Mouse (Mus musculus): ENCODE data around the gene Ambn. TPM values are rescaled to one million over a fixed set of nuclear protein-coding genes. Genes with fewer than 3 reads are reported as not detected.

Gene Ambn
- polyA plus RNA-seq, 1 experiment from 2014 or later = not detected

- no peak overlapping the region for H3K4me2 ChIP-seq (replicated peaks)
- WGBS = 95% methylated on average over 3 of the region's 3 CpGs
- H3K36me3 ChIP-seq (replicated peaks; ENCODE audit: control insufficient read depth, insufficient read depth) = no peaks in the 10 kb centered on the region
- no peak overlapping the region for H3K27ac ChIP-seq
- H3K9ac ChIP-seq = no peak overlapping the region
- H3K4me3 ChIP-seq (replicated peaks; ENCODE audit: low read length) = no peak overlapping the region
- H3K9me3 ChIP-seq (ENCODE audit: control insufficient read depth, low read length) = no peaks in the 10 kb centered on the region
- H3K27me3 ChIP-seq (ENCODE audit: control insufficient read depth, insufficient read depth, low read length) = no peaks in the 10 kb centered on the region
- ATAC-seq (ENCODE audit: low FRiP score) = no peak
- H3K4me1 ChIP-seq (replicated peaks; ENCODE audit: control insufficient read depth, insufficient read depth, low read length) = no peaks in the 10 kb centered on the region
- no peak for DNase-seq (ENCODE audit: low spot score)
Observed at GRCm38 (mm10) chr5:88499781-88500180, 44.0 kb downstream of the Ambn start.

GRCm38 (mm10) chr5:88508555-88508954 is 52.8 kb downstream of the Ambn start:
- Histone ChIP-seq H3K4me1 (replicated peaks; ENCODE audit: control insufficient read depth, insufficient read depth, low read length) (no peaks in the 10 kb centered on the region), H3K36me3 (replicated peaks; ENCODE audit: control insufficient read depth, insufficient read depth) (no peaks in the 10 kb centered on the region), H3K9ac (no peak overlapping the region), H3K4me2 (replicated peaks) (no peak overlapping the region), H3K4me3 (replicated peaks; ENCODE audit: low read length) (no peak overlapping the region), H3K9me3 (ENCODE audit: control insufficient read depth, low read length) (no peaks in the 10 kb centered on the region), H3K27ac (no peak overlapping the region), H3K27me3 (ENCODE audit: control insufficient read depth, insufficient read depth, low read length) (no peaks in the 10 kb centered on the region)
- DNase-seq (ENCODE audit: low spot score) (no peak), ATAC-seq (ENCODE audit: low FRiP score) (no peak)
- WGBS = 59% methylated on average over 1 of the region's 1 CpGs

- no peaks in the 10 kb centered on the region for H3K4me1 ChIP-seq (replicated peaks; ENCODE audit: control insufficient read depth, insufficient read depth, low read length)
- no peaks in the 10 kb centered on the region for H3K27me3 ChIP-seq (ENCODE audit: control insufficient read depth, insufficient read depth, low read length)
- no peak for DNase-seq (ENCODE audit: low spot score)
- H3K27ac ChIP-seq = no peak overlapping the region
- H3K9me3 ChIP-seq (ENCODE audit: control insufficient read depth, low read length) = no peaks in the 10 kb centered on the region
- no peak overlapping the region for H3K4me2 ChIP-seq (replicated peaks)
- H3K9ac ChIP-seq = no peak overlapping the region
- WGBS = 96% methylated on average over 1 of the region's 1 CpGs
- H3K4me3 ChIP-seq (replicated peaks; ENCODE audit: low read length) = no peak overlapping the region
- no peak for ATAC-seq (ENCODE audit: low FRiP score)
- no peaks in the 10 kb centered on the region for H3K36me3 ChIP-seq (replicated peaks; ENCODE audit: control insufficient read depth, insufficient read depth)
Observed at GRCm38 (mm10) chr5:88508990-88509389, 53.2 kb downstream of the Ambn start.

Other genes with a start within 250 kb of the Ambn start
- gene Gm7714, start 187.1 kb upstream of the Ambn start, polyA plus RNA-seq (2014; fragmentation: Nextera tagmentation; extraction: Ambion mirVana) = not detected in 2 replicates
- not detected in 2 replicates for gene Prol1, start 138.7 kb upstream of the Ambn start, polyA plus RNA-seq (2014; fragmentation: Nextera tagmentation; extraction: Ambion mirVana)
- not detected in 2 replicates for gene Amtn, start 79.9 kb upstream of the Ambn start, polyA plus RNA-seq (2014; fragmentation: Nextera tagmentation; extraction: Ambion mirVana)
- gene Enam, start 32.0 kb downstream of the Ambn start, polyA plus RNA-seq (2014; fragmentation: Nextera tagmentation; extraction: Ambion mirVana) = not detected in 2 replicates
- gene Jchain, start 71.9 kb downstream of the Ambn start, polyA plus RNA-seq (2014; fragmentation: Nextera tagmentation; extraction: Ambion mirVana) = 0.23 and 0.26 TPM in 2 replicates
- 35.6 and 36.6 TPM in 2 replicates for gene Utp3, start 98.5 kb downstream of the Ambn start, polyA plus RNA-seq (2014; fragmentation: Nextera tagmentation; extraction: Ambion mirVana)
- 300 and 303 TPM in 2 replicates for gene Rufy3, start 109.0 kb downstream of the Ambn start, polyA plus RNA-seq (2014; fragmentation: Nextera tagmentation; extraction: Ambion mirVana)
- 68.5 and 79.1 TPM in 2 replicates for gene Grsf1, start 220.2 kb downstream of the Ambn start, polyA plus RNA-seq (2014; fragmentation: Nextera tagmentation; extraction: Ambion mirVana)

All from hindbrain, embryonic 14.5 days (tissue).